In the genomic region with DNA sequence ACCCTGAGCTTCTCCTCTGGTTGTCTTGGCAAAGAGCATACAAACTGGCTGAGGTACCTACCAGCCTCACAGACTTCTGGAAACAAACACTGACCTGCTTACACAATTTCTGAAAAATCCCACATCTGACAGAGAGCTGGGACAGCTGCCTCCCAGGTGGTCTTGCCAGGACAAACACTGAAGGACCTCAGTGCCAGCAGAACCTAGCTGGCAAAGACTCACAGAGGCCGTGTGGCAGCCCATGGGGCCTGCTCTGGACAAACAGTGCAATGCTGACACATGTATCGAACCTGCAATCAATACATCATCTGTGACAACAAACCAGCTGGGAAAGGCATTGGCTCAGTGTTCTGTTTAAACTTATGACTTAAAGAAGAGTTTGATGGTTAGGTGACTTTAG, we compare ENCODE assay signal across 18 mouse cellular contexts.
"Had no signal": no experiment of that assay in that cellular context is flagged by ENCODE, and none has a peak within 500 bp of the region (broad histone marks: within the 10 kb centered on the region; RNA-seq: fewer than 3 reads in every experiment).

No protein-coding gene starts in this region.

- H3K9ac ChIP-seq: lung, embryonic 14.5 days; midbrain, embryonic 12.5 days; neural tube, embryonic 12.5 days had no signal

- H3K27me3 ChIP-seq: midbrain, embryonic 12.5 days; neural tube, embryonic 12.5 days had no signal

- H3K4me2 ChIP-seq: lung, embryonic 14.5 days; midbrain, embryonic 12.5 days; neural tube, embryonic 12.5 days had no signal

- H3K4me1 ChIP-seq: midbrain, embryonic 10.5 days; midbrain, embryonic 12.5 days; neural tube, embryonic 12.5 days had no signal

- H3K9me3 ChIP-seq: midbrain, embryonic 10.5 days; midbrain, embryonic 12.5 days; neural tube, embryonic 12.5 days had no signal

- H3K36me3 ChIP-seq: midbrain, embryonic 10.5 days; midbrain, embryonic 12.5 days; neural tube, embryonic 12.5 days had no signal

- H3K4me3 ChIP-seq: midbrain, embryonic 10.5 days; midbrain, embryonic 12.5 days; myocyte; neural tube, embryonic 12.5 days had no signal

- H3K27ac ChIP-seq: midbrain, embryonic 10.5 days; midbrain, embryonic 12.5 days; neural tube, embryonic 12.5 days had no signal

- DNase-seq: lung, adult 18-20 months; lung, embryonic 14.5 days; lung, postnatal 10 days; lung, postnatal 4 days; midbrain, embryonic 14.5 days; retina, postnatal 1 day; right cerebral cortex, adult 18-20 months; right cerebral cortex, postnatal 25 days; right cerebral cortex, postnatal 4 days; spleen, adult 18-20 months; thymus, adult 18-20 months; thymus, postnatal 14 days; thymus, postnatal 36 days had no signal

- ATAC-seq: midbrain, embryonic 16.5 days had no signal
